Mouse (Mus musculus): ENCODE data around the gene S100a3. TPM values are rescaled to one million over a fixed set of nuclear protein-coding genes. Genes with fewer than 3 reads are reported as not detected.

Gene S100a3
- polyA plus RNA-seq, 1 experiment, result 0.46 TPM

DNA sequence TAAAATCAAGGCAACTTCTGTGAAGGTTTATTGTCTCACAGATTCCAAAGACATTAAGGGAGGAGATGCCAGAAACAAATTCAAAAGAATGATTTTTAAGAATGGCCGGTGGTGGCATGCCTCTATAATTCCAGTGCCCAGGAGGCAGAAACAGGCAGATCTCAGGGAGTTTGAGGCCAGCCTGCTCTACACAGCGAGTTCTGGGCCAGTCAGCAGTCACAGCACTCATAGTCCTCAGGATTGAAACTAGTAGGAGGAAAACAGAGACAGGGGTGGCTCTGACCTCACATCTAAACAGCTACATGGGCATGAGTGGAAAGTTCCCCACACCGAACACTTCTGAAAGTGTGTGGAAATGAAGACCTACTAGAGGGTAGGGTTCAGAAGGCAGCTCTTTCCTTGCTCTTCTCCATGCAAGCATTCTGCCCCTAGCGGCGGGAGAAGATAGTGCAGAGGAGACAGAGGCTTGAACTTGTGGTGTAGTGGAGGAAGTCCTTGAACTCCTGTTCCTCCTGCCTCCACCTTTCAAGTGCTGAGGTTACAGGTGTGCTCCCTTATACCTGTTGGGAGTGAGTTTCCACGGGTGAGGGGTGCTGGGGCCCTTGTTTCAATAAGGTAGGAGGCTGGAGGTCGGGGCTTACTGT, 79.3 kb downstream of the S100a3 start:
- 49% methylated on average over 7 of the region's 7 CpGs for whole genome bisulfite sequencing
- H3K4me1 ChIP-seq (ENCODE audit: control insufficient read depth, insufficient read depth, insufficient read length), result no peaks in the 10 kb centered on the region
- H3K27me3 ChIP-seq (ENCODE audit: control insufficient read depth, insufficient read depth, low read length), result no peaks in the 10 kb centered on the region
- peak in 1 of 2 experiments; percentile 61 for DNase-seq (ENCODE audit: low read depth in 1 of 2, low spot score in 2 of 2)
- no peaks in the 10 kb centered on the region for H3K36me3 ChIP-seq (ENCODE audit: control insufficient read depth, insufficient read depth, low read length)
- TF ChIP-seq POLR2A (IDR thresholded peaks at IDR 0.05; ENCODE audit: low read depth, low read length) (no peak), CTCF (IDR thresholded peaks at IDR 0.05; ENCODE audit: extremely low read depth, insufficient read depth, insufficient read length, insufficient replicate concordance) (peak; percentile 52; the same call in 1 of the 2 replicates)
- no peak overlapping the region for H3K4me3 ChIP-seq (ENCODE audit: extremely low read depth, insufficient read depth, insufficient read length)
- H3K27ac ChIP-seq (ENCODE audit: insufficient read depth, low read length), result no peak overlapping the region

DNA sequence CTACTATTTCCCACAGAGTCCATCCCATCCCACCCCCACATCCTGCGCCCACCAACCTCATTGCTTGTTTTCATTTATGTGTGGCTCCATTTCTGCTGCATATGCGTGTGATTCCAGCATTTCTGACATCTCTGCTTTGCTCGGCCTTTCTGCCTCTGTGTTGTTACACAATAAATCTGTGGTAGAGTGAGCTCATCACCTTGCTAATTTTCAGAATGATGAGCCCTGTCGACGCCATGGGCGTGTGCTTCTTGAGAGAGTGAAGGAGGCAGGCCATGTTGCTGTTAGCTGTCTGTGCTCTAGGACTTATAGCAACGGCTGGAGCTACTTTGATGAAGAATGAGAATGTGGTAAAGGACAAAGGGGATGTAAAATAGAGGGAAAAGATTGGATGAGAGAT, 80.6 kb downstream of the S100a3 start:
- Histone ChIP-seq H3K36me3 (ENCODE audit: control insufficient read depth, insufficient read depth, low read length) (no peaks in the 10 kb centered on the region), H3K27me3 (ENCODE audit: control insufficient read depth, insufficient read depth, low read length) (no peaks in the 10 kb centered on the region), H3K4me1 (ENCODE audit: control insufficient read depth, insufficient read depth, insufficient read length) (no peaks in the 10 kb centered on the region), H3K27ac (ENCODE audit: insufficient read depth, low read length) (no peak overlapping the region), H3K4me3 (ENCODE audit: extremely low read depth, insufficient read depth, insufficient read length) (no peak overlapping the region)
- no peak for TF ChIP-seq POLR2A (IDR thresholded peaks at IDR 0.05; ENCODE audit: low read depth, low read length)
- no peak for TF ChIP-seq CTCF (IDR thresholded peaks at IDR 0.05; ENCODE audit: extremely low read depth, insufficient read depth, insufficient read length, insufficient replicate concordance)
- no peak for DNase-seq (ENCODE audit: low read depth in 1 of 2, low spot score in 2 of 2)
- 75% methylated on average over 7 of the region's 7 CpGs for whole genome bisulfite sequencing

DNA sequence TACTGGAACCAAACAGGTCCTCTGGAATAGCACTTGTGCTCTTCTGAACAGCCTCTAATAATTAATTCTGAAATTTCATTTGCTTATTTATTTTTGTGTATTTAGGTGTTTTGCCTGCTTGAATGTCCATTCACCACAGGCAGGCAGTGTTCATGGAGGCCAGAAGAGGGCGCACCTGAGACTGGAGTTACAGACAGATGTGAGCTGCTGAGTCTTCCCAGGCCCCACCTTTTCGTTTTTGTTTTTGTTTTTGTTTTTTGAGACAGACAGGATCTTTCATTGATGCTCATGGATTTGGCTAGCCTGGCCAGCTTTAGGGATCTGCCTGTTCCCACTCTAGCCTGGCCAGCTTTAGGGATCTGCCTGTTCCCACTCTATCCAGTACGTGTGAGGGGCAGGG, 83.8 kb downstream of the S100a3 start:
- H3K4me1 ChIP-seq (ENCODE audit: control insufficient read depth, insufficient read depth, insufficient read length), result no peaks in the 10 kb centered on the region
- H3K36me3 ChIP-seq (ENCODE audit: control insufficient read depth, insufficient read depth, low read length), result no peaks in the 10 kb centered on the region
- no peaks in the 10 kb centered on the region for H3K27me3 ChIP-seq (ENCODE audit: control insufficient read depth, insufficient read depth, low read length)
- TF ChIP-seq POLR2A (IDR thresholded peaks at IDR 0.05; ENCODE audit: low read depth, low read length) (no peak), CTCF (IDR thresholded peaks at IDR 0.05; ENCODE audit: extremely low read depth, insufficient read depth, insufficient read length, insufficient replicate concordance) (peak; percentile 63; the same call in 1 of the 2 replicates)
- no peak overlapping the region for H3K4me3 ChIP-seq (ENCODE audit: extremely low read depth, insufficient read depth, insufficient read length)
- DNase-seq (ENCODE audit: low read depth in 1 of 2, low spot score in 2 of 2), result peak in 1 of 2 experiments; percentile 46
- 44% methylated on average over 3 of the region's 3 CpGs for WGBS
- H3K27ac ChIP-seq (ENCODE audit: insufficient read depth, low read length), result no peak overlapping the region

DNA sequence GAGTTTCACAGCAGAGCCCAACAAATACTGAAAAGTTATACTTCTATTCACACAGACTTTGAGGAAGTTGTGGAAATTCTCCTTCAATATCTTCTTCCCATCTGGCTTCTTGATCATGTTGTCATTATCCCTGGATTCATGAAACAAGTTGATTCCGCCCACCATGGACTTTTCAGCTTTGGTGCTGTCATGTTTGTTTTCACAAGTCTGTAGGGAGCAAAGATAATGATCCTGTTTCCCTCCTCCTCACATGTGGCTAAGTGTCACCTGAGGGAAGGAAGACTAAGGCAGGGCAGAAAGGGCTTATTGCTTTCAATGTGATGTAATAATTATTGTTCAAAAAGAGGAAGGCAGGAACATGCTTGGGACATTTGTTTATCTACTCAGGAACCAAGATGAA, 86.9 kb downstream of the S100a3 start:
- Histone ChIP-seq H3K27me3 (ENCODE audit: control insufficient read depth, insufficient read depth, low read length) (no peaks in the 10 kb centered on the region), H3K4me3 (ENCODE audit: extremely low read depth, insufficient read depth, insufficient read length) (no peak overlapping the region), H3K27ac (ENCODE audit: insufficient read depth, low read length) (no peak overlapping the region), H3K4me1 (ENCODE audit: control insufficient read depth, insufficient read depth, insufficient read length) (no peaks in the 10 kb centered on the region), H3K36me3 (ENCODE audit: control insufficient read depth, insufficient read depth, low read length) (no peaks in the 10 kb centered on the region)
- no peak for TF ChIP-seq POLR2A (IDR thresholded peaks at IDR 0.05; ENCODE audit: low read depth, low read length)
- no peak for TF ChIP-seq CTCF (IDR thresholded peaks at IDR 0.05; ENCODE audit: extremely low read depth, insufficient read depth, insufficient read length, insufficient replicate concordance)
- WGBS, result 90% methylated on average over 1 of the region's 1 CpGs
- no peak for DNase-seq (ENCODE audit: low read depth in 1 of 2, low spot score in 2 of 2)

DNA sequence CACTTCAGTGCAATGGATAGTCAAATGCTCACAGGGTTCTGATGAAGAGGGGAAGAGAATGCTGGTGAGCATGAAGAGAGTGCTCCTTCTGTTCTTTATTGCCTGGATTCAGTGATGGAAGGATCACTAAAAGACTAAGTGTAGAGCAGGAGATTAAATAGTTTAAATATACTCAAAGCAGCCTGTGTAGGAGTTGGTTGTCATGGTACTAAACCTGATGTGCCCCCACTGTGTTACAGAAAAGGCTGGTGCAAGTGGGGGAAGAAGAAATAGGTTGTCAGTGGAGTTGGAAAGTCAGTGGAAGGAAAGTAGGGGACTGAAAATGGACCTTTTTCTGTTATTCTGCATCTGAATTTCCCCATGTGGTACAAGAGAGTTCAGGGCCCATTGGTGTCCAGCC, 88.6 kb downstream of the S100a3 start:
- Histone ChIP-seq H3K36me3 (ENCODE audit: control insufficient read depth, insufficient read depth, low read length) (no peaks in the 10 kb centered on the region), H3K4me1 (ENCODE audit: control insufficient read depth, insufficient read depth, insufficient read length) (no peaks in the 10 kb centered on the region)

DNA sequence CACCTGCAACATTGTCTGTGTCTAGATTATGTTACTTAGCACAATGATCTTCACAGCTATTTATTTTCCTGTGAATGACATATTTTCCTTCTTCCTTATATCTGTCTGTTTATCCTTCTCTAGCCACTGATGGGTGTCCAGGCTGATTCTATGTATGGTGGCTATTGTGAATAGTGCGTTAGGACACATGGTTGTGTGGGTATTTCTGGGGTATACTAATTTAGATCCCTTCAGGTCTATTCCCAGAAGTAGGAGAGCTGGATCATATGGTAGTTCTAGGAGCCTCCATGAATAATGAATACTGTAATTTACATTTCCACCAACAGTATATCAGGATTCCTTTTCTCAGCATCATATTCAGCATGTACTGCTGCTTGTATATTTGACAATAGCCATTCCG, 89.5 kb downstream of the S100a3 start:
- no peak for TF ChIP-seq CTCF (IDR thresholded peaks at IDR 0.05; ENCODE audit: extremely low read depth, insufficient read depth, insufficient read length, insufficient replicate concordance)
- TF ChIP-seq POLR2A (IDR thresholded peaks at IDR 0.05; ENCODE audit: low read depth, low read length), result no peak

More for the DNA sequence above, 88.6 kb downstream of the S100a3 start:
- H3K27ac ChIP-seq (ENCODE audit: insufficient read depth, low read length), result no peak overlapping the region
- no peak for DNase-seq (ENCODE audit: low read depth in 1 of 2, low spot score in 2 of 2)
- H3K27me3 ChIP-seq (ENCODE audit: control insufficient read depth, insufficient read depth, low read length), result no peaks in the 10 kb centered on the region
- TF ChIP-seq POLR2A (IDR thresholded peaks at IDR 0.05; ENCODE audit: low read depth, low read length), result no peak
- no peak for TF ChIP-seq CTCF (IDR thresholded peaks at IDR 0.05; ENCODE audit: extremely low read depth, insufficient read depth, insufficient read length, insufficient replicate concordance)
- no peak overlapping the region for H3K4me3 ChIP-seq (ENCODE audit: extremely low read depth, insufficient read depth, insufficient read length)

More for the DNA sequence above, 89.5 kb downstream of the S100a3 start:
- Histone ChIP-seq H3K36me3 (ENCODE audit: control insufficient read depth, insufficient read depth, low read length) (no peaks in the 10 kb centered on the region), H3K4me1 (ENCODE audit: control insufficient read depth, insufficient read depth, insufficient read length) (no peaks in the 10 kb centered on the region), H3K27me3 (ENCODE audit: control insufficient read depth, insufficient read depth, low read length) (no peaks in the 10 kb centered on the region), H3K27ac (ENCODE audit: insufficient read depth, low read length) (no peak overlapping the region), H3K4me3 (ENCODE audit: extremely low read depth, insufficient read depth, insufficient read length) (no peak overlapping the region)
- 90% methylated on average over 2 of the region's 2 CpGs for WGBS
- no peak for DNase-seq (ENCODE audit: low read depth in 1 of 2, low spot score in 2 of 2)

Other genes with a start within 250 kb of the S100a3 start
- gene Slc27a3, start 170.6 kb upstream of the S100a3 start, polyA plus RNA-seq (2012; rRNA removed), result 10.4 and 11.2 TPM in 2 replicates
- 19.7 and 21.1 TPM in 2 replicates for gene Ints3, start 127.0 kb upstream of the S100a3 start, polyA plus RNA-seq (2012; rRNA removed)
- 15.4 and 16.1 TPM in 2 replicates for gene Npr1, start 94.7 kb upstream of the S100a3 start, polyA plus RNA-seq (2012; rRNA removed)
- 12.3 and 12.6 TPM in 2 replicates for gene Ilf2, start 84.5 kb upstream of the S100a3 start, polyA plus RNA-seq (2012; rRNA removed)
- gene Snapin, start 69.5 kb upstream of the S100a3 start, polyA plus RNA-seq (2012; rRNA removed), result 12.4 and 13.2 TPM in 2 replicates
- gene Chtop, start 51.1 kb upstream of the S100a3 start, polyA plus RNA-seq (2012; rRNA removed), result 32.9 and 34.0 TPM in 2 replicates
- 15.9 and 28.8 TPM in 2 replicates for gene S100a1, start 46.2 kb upstream of the S100a3 start, polyA plus RNA-seq (2012; rRNA removed)
- 27.0 and 30.0 TPM in 2 replicates for gene S100a13, start 46.1 kb upstream of the S100a3 start, polyA plus RNA-seq (2012; rRNA removed)
- 0.06 TPM in 1 of 2 replicates, not detected in the other for gene S100a14, start 33.7 kb upstream of the S100a3 start, polyA plus RNA-seq (2012; rRNA removed)
- 15.9 and 18.7 TPM in 2 replicates for gene S100a16, start 23.3 kb upstream of the S100a3 start, polyA plus RNA-seq (2012; rRNA removed)
- gene S100a2, start 29.7 kb downstream of the S100a3 start, polyA plus RNA-seq (2012; rRNA removed), result not detected in 2 replicates
- gene Gm42674, start 41.3 kb downstream of the S100a3 start, polyA plus RNA-seq (2012; rRNA removed), result not detected in 2 replicates
- gene S100a4, start 43.2 kb downstream of the S100a3 start, polyA plus RNA-seq (2012; rRNA removed), result 43.5 and 68.3 TPM in 2 replicates
- gene S100a5, start 47.9 kb downstream of the S100a3 start, polyA plus RNA-seq (2012; rRNA removed), result not detected in 2 replicates
- gene S100a6, start 52.3 kb downstream of the S100a3 start, polyA plus RNA-seq (2012; rRNA removed), result 90.6 and 121 TPM in 2 replicates
- 0.07 and 0.08 TPM in 2 replicates for gene S100a7a, start 93.4 kb downstream of the S100a3 start, polyA plus RNA-seq (2012; rRNA removed)
- 29.8 and 32.1 TPM in 2 replicates for gene S100a8, start 108.4 kb downstream of the S100a3 start, polyA plus RNA-seq (2012; rRNA removed)
- gene S100a9, start 135.1 kb downstream of the S100a3 start, polyA plus RNA-seq (2012; rRNA removed), result 54.1 and 64.8 TPM in 2 replicates
- gene Pglyrp4, start 166.3 kb downstream of the S100a3 start, polyA plus RNA-seq (2012; rRNA removed), result 0.08 and 0.09 TPM in 2 replicates
- not detected in 2 replicates for gene Gm5849, start 217.3 kb downstream of the S100a3 start, polyA plus RNA-seq (2012; rRNA removed)

Measured in spleen, adult 2 months (tissue).